Mouse (Mus musculus) urinary bladder, postnatal 36 days (tissue): ENCODE measurements around the gene Coa5.

Source experiments
- DNase-seq, 2 experiments: peaks; one replicate each; pipeline ENCODE4 v3.0.0; 2022; ENCODE audit warnings: low spot score in 2 of 2, mixed read lengths in 1 of 2

The Coa5 gene

DNA sequence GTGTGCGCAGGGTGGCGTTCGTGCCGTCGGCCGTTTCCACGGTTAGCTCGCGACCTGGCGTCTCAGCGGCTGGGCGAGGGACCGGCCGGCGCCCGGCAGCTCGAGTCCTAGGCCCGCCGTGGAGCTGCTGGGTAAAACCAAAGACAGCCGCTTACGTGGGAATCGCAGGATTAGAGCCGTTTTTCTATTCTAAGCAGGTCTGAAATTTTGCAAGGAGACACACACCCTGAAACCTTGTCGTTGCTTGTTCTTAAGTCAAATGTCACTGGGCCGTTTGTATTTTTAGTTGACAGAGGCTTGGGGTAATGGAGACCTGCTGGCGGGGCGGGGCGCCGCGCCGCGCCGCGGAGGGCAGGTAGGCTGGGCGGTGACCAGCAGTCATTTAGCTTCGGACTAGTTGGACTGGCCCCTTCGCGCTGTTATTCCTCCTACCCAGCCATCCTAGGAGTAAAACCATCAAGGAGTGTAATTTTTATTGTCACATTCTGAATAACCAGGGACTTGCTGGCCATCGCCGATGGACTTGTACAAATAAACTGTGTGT is 466 bp upstream of the Coa5 start:
- DNase-seq: peak in 1 of 2 experiments; percentile 12

DNA sequence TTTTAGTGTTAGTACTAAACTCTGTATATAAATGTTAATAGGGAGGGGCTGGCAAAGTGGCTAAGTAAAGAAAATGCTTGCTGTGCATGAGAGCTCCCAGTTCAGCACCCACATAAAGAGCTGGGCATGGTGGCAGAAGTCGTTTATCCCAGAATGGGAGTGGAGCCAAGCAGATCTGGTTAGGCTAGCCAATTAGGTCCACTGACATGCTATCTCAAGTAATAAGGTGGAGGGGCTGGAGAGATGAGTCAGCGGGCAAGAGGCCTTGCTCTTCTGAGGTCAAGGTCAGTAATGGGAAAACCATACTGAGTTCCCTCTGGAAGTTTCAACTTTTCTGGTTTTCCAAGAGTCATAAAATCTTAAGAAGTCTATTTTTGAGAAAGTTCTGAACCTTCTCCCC is 992 bp downstream of the Coa5 start:
- DNase-seq: no peak

DNA sequence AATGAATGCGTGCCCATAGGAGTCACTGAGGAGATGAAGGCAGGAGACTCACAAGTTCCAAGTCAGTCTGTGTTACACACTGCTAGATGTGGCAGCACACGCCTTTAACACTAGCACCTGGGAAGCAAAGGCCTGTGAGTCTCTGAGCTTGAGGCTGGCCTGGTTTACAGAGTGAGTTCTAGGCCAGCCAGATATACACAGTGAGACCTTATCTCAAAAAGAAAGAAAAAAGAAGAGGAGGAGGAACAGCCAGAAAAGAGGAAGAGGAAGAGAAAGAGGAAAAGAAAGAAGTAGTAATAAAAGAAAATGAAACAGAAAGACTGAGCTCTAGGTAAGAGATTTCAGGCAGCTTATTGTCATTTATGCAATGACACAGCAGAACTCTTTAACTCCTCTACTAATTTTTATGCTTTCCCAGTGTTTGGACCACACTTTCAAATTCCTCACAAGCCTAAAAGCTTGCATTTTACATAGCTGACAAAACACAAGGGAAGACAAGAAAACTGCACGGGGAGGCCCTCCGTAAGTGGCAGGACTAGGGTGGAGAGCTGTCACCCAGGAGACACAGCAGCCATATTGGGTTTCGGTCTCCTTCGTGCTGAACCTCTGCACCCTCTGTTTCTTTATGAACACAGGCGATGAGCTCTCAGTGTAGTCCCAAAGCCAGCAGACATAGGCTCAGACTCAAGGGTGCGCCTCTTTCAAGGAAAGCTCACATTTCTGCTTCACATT is 2.6 kb downstream of the Coa5 start:
- no peak for DNase-seq

DNA sequence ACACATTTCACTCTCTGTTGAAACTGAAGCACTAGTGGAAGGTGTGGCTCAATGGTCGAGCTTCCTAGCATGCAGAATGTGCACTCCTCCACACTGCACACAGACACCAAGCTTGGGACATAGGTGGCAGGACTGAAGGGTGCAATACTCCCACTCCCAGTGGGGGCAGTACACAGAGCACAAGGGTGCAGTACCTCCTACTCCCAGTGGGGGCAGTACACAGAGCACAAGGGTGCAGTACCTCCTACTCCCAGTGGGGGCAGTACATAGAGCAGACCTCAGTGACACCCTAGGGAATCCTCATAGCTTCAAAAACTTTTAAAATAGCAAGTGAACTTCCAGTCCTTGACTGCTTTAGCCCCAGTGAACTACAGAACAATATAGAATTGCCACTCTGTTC is 10.5 kb downstream of the Coa5 start:
- peak in 1 of 2 experiments; percentile 23 for DNase-seq

DNA sequence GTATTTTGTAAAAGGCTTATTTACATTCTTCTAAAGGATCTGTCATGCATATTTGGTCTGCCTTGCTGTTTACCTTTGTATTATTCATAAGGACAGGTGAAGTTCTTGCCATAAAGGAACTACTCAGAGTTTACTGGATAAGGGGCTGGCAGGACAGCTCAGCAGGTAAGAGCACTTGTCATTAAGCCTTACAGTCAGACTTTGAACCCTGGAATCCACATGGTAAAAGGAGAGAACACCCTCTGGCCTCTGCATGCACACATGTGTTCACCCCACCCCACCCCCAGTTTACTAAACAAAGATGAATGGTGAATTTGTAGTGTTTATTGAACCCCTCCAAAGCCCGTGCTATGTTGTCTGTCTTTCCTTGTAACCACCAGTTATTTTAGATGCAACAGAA is 14.5 kb downstream of the Coa5 start:
- DNase-seq: no peak

DNA sequence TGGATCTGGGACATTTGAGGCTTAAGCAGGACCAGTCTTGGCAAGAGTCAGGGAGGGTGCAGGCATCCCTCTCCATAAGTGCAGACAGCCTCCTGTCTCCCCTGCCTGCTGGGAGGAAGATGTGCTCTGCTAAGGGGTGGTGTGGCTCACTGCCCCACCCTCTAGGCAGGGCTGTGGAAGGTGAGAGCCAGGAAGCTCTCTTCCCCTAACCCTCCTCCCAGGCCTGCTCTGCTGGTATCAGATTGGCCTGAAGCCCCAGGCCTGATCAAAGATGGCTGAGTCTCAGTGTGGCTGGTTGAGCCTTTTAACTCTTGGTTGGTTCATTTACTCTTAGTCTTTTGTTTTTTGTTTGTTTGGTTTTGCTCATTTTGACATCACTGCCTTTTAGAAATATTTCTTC is 20.3 kb downstream of the Coa5 start:
- DNase-seq: no peak

DNA sequence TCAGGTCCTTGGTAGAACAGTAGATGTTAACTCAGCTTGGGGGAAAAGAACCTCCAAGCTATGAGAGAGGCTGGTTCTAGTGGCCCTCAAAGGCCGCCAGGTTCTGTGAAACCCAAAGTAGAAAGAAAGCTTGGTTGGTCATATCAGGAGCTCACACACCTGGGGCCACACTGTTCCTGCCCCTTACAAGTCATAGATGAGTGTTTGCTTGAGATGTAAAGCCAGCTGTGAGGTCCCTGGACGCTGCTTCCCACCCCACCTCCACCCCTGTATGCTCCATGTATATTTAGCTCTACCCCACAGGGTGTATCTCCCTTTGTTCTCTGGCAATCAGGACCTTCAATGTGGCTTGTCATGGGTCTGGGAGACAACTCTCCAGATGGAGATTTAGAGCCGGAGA is 21.2 kb downstream of the Coa5 start:
- DNase-seq: no peak

DNA sequence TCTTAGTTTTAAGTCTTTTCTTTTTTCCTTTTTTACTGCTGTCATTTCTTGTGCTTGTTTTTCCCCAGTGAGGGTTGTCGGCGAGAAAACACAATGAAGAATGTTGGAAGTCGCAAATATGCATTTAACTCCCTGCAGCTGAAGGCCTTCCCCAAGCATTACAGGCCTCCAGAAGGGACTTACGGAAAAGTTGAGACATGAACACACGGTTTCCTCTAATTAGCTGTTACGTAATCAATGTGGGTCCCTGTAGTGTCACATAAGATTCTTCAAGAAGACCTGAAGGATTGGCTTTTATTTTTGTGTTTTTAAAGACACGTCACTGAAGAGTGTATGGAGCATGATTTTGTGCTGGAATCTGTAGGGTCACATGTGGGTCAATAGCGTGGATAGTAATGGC is 21.8 kb downstream of the Coa5 start:
- DNase-seq: no peak

DNA sequence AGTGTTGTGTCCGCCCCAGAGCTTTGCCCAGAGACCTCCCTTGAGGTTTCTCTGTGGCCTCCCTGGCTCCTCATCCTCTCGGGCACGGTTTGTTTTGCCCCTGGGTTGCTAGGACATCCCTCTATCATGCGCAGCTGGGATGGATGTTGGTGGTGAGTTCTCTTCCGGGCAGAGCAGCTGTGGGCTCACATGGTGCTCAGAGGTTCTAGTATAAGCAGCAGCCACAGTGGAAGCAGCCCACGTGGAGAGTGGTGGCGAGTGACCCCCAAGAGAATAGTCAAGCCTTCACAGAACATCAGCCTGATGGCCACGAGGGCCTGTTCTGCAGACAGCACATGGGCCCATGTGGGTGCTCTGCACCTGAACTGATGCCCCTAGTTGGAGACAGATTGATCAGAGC is 22.7 kb downstream of the Coa5 start:
- DNase-seq: no peak

DNA sequence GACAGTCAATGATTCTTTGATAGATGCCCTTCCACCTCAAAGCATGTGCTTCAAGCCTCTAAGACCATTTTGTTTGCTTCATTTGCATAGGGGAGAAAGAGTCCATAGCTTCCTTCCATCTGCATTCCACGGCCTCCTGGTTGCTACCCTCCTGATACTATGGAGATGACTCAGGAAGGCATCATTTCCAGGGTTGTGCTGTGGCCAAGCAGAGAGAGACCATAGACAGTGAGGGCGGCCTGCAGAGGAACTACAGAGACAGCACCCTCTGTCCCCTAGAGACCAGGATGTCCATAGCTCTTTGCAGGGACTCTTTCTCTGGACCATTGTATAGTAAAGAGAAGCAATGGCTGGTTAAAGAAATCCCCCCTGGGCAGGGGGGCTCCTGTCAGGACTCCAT is 24.8 kb downstream of the Coa5 start:
- no peak for DNase-seq

DNA sequence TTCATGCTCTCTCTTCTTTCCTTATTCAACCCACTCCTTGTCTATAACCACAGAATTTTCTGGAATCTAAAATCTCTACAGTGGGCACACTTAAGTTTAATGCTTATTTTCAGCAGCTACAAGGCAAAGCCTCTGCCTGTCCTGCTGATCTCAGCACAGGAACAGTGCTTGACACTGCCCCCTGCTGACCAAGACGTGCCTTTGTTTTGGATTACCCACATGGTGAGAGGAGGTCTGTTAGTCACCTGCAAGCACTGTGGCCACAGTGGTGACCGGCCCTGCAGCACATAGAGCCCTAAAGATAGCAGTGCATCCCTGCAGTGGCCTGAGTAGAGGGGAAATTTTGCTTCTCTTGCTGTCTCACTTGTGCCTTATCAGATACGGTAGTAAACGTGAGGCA is 28.2 kb downstream of the Coa5 start:
- peak; percentile 38 to 39 for DNase-seq

DNA sequence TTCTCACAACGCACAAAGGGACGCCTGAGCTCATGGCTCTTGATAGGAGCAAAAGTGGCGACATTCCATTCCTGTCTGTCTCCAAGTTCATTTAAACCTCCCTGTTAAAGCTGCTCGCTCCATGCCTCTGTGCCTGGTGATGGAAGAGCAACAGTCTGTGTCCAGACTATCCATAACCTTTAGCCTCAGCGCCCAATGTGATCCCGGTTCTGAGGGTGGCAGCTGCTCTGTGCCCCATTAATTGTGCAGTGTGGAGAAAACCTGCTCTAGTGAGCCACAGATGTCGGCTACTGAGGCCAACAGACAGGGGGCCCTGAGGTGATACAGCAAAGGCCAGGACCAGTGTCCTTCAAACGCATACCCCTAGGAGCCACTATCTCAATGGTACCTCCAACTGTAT is 30.2 kb downstream of the Coa5 start:
- no peak for DNase-seq

DNA sequence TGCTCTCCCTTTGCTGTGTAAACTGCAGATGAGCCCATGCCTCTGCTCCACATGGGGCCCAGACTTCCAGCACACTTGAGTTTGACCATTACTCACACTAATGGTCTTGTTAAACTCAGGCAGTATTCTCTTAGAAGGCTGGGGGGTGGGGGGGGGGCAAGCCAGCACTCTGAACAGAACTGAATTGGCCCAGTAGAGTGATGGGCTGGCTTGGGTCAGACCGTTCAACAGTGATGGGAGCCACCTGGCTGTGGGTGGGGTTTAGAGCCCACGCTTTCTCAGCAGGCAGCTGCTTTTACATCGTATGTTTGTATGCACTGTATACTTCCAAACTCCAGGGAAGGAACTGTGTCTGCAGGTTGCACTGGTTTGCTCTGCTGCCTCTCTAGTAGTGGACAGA is 30.9 kb downstream of the Coa5 start:
- DNase-seq: no peak

DNA sequence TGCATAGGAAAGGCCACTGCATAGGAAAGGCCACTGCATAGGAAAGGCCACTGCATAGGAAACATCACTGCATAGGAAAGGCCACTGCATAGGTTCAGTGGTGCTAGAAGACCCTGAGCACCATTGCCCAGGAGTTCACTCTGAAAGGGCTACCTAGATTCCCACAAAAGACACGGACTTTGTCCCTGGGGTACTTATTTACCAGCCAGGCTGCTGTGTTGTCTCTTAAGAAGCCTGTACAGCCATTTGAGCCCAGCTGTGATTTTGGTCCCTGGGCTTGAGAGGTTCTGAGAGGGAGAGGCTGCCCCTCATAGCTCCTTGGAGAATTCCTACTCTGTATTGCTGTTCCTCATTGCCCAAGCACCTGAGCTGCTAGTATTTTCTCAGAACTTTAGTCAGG is 33.4 kb downstream of the Coa5 start:
- no peak for DNase-seq

DNA sequence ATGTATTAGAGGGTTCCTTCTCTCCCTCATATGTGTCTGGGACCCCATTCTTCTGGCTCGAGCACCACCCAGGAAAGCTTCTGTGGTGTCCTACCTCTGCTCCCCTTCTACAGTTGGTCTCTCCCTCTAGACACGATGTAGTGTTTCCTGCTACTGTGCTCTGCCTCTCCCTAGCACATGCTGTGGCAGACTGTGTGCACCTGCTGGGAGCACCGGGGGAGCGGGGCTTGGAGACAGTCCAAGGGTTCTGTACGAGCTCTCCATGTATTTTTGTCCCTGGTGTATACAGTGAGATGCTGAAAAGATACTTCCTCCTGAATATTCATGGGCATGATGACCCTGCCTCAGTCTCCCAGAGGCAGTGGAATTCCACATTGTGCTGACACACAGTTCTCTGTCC is 36.7 kb downstream of the Coa5 start:
- DNase-seq: no peak

DNA sequence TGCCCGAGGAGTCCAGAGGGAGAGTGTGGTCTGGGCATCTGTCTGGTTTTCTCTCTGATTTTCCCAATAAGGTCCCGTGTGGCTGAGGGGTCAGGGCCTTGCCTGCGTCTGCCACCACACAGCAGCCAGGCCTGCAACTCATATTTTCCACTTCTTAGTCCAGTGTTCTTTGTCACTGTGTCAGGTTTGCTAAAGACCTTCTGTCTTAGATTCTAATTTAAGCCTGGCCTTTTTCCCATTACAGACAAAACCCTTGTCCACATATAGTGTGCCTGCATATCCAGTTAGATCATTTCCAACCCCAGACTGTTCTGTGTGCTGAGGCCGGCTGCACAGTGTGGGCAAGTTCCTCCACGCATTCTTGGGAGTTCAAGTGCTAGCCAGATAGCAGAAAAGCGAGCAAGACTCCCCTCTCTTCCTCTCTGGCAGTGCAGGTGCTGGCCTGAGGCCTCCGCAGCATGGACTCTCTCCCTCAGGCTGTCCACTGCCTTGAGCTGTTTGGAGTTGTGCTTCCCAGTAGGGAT is 43.4 kb downstream of the Coa5 start:
- no peak for DNase-seq

DNA sequence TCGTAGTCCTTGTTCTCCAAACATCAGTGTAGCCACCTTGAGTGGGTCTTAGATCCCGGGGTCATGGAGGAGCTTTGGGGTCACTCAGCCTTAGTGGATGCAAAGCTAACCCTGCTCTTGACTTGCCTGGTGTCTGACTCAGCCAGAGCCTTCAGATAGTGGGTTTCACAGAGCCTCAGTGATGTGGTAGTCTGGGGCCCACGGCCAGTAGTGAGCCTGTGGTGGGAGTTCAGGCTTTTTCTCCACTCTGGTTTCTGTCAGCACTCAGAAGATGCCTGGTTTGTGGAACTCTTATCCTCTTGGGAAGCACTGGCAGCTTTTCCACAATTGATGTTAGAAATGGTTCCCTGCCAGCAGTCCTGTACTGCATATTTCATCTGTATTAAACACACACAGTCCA is 45.6 kb downstream of the Coa5 start:
- DNase-seq: no peak

DNA sequence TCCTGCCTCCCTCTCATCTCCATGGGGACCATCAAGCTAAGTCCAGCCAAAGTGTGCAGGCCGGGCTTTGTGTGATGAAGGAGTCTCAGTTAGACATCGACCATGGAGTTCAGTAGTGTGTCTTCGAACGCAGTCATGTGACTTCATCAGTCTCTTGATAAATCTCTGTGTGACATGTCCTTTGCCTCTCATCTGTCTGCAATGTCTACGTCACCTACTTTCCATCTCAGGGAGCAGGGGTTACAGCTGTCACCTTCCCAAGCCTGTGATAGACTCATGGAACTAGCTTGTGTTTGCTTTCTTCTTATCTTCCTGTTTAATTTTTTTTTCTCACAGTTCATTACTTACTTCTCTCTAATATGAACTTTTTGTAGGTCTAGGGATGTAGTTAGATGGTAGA is 49.0 kb downstream of the Coa5 start:
- DNase-seq: no peak

DNA sequence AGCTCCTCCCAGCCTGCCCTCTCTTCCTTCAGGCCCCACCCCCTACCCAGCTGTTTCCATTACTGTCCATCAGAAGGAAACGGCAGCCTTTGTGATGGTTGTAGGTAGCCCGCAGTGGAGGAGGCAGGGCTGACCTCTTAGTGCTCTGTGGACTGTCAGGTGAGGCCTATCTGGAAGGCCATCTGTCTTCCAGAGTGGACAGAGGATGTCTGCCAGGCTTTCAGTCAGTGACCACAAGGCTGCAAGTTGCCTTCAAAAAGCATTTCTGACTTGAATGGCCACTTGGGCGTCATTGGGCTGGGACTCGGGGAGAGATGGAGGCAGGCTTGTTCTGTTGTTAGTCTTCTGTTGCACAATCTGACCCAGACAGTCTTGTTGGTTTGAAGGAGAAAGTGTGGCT is 50.4 kb downstream of the Coa5 start:
- no peak for DNase-seq

DNA sequence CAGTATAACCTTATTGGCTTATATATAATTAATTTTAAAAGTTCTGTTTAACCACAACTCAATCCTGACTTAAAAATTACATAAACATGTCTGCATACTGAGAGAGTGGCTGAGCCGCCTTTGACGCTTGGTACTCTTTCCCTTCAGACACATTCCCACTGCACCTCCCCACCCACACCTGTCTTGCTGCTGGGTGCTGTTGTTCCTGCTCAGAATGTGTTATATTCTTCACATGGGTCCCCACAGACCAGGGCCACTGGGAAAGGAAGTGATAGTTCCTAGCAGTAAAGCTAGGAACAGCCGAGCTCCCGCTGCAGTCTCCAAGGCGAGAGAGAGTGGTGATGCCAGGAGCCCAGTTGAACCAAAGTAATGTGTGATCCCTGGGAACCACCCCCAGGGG is 51.8 kb downstream of the Coa5 start:
- no peak for DNase-seq

DNA sequence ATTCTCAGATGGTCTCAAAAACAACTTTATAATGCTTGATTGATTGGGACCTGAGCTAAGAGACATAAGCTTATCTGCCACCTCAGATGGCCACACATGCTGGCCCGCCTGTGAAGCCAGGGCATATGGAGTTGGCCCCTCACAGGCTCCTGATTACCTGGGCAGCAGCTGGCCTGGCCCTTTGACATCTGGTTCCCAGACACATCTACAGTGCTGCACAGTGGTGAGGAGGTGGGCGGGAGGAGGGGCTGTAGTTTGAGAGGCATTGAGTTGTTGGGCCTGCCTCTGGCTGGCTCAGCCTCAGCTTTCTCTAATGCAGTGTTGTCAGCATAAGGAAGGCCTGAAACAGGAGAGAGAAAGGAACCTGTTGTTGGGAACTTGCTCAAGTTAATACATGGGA is 53.2 kb downstream of the Coa5 start:
- DNase-seq: no peak

DNA sequence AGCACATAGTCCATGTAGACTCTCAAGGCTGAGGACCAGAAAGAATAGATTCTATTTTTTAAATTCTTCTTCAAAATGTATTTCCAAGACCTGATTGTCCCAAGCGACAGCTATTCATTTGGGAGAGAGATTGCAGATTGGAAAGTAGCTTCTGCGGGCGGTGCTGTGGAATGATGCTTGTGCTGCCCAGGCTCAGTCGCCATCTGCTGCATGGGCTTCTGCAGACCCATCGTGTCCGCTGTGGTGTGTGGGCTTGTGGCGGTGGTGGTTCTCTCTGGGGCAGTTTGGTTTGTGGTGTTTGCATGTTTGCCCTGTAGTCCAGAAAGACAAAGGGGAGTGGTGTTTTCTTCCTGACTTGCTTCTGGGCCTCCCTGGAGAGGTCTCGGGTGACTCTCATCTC is 53.7 kb downstream of the Coa5 start:
- DNase-seq: no peak

DNA sequence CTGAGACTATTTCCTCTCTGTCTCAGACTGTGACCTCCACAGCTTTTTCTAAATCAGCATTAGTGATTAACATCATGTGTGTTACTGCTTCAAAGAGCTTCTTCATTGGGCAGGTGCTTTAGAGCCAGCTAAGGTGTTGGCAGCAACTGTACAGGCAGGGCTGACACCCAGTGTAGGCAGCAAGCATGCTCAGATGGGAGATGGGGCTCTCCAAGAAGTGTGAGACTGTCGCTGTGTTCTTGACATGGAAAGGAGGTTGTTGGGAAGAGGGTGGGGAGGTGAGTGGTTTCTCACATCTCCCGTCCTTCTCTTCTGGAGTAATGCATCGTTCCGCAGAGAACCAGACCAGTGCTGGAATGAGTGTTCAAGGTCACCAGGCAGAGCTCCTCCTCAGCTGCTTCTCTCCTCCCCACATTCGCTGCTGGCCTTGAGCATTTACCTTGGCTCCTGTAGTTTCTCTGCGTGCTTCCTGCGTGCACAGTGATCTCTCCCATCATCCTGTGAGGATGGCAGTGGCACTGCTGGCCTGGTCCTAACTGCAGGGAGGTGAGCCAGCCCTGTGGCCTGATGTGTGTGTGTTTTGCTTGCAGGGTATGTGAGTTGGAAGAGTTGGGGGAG is 61.0 kb downstream of the Coa5 start:
- no peak for DNase-seq
